Mouse (Mus musculus) CH12.LX (cell line): ENCODE results near the gene Fbxw8. TPM values are rescaled to one million over a fixed set of nuclear protein-coding genes. Genes with fewer than 3 reads are reported as not detected.

Experiments used
- DNase-seq: peaks from one replicate; pipeline ENCODE4 v3.0.0-alpha.2; 2013; ENCODE audit errors: extremely low read depth
- H3K27ac ChIP-seq: 2 replicates; pipeline ENCODE4 v1.5.1; 2012; ENCODE audit warnings: low read depth, mild to moderate bottlenecking, control low read depth, moderate library complexity; ENCODE audit not compliant: insufficient read depth
- H3K27me3 ChIP-seq: replicated peaks from 2 replicates; pipeline ENCODE3; 2012; ENCODE audit warnings: inconsistent platforms
- H3K36me3 ChIP-seq, 2 experiments: replicated peaks in 1 of 2; 2 replicates each; pipeline versions ENCODE3 to v1.6.1; 2012; ENCODE audit warnings: inconsistent platforms in 1 of 2, low read length in 1 of 2, mild to moderate bottlenecking in 1 of 2, mixed read lengths in 1 of 2, moderate library complexity in 1 of 2; ENCODE audit not compliant: control insufficient read depth in 1 of 2, insufficient read depth in 1 of 2
- H3K4me1 ChIP-seq, 2 experiments: 2 replicates each; pipeline ENCODE4 v1.6.1; 2012; ENCODE audit warnings: inconsistent platforms in 1 of 2, moderate library complexity in 1 of 2; ENCODE audit not compliant: insufficient read depth in 2 of 2, control insufficient read depth in 1 of 2
- H3K4me2 ChIP-seq: 2 replicates; pipeline ENCODE4 v1.6.1; 2012; ENCODE audit warnings: low read depth, mild to moderate bottlenecking, control low read depth; ENCODE audit not compliant: poor library complexity, insufficient read depth, severe bottlenecking
- H3K4me3 ChIP-seq, 3 experiments: fragments of 150-350 bp in 1 of 3; sonication (generic) in 1 of 3; replicated peaks in 1 of 3; 2 replicates each; pipeline versions ENCODE3 to v1.5.1; 2011 to 2012; ENCODE audit warnings: low read depth in 2 of 3, low read length in 2 of 3, mild to moderate bottlenecking in 2 of 3, moderate library complexity in 2 of 3, control low read depth in 1 of 3, improper control_type of control experiment in 1 of 3, inconsistent platforms in 1 of 3, mixed read lengths in 1 of 3; ENCODE audit not compliant: poor library complexity in 1 of 3
- H3K79me2 ChIP-seq: replicated peaks from 2 replicates; pipeline ENCODE4 v1.6.1; 2012; ENCODE audit warnings: mild to moderate bottlenecking, moderate library complexity; ENCODE audit not compliant: control insufficient read depth, poor library complexity, insufficient read depth, severe bottlenecking; ENCODE audit errors: extremely low read depth
- H3K9ac ChIP-seq: 2 replicates; pipeline ENCODE4 v1.6.1; 2012; ENCODE audit warnings: low read depth, mild to moderate bottlenecking, control low read depth, moderate library complexity; ENCODE audit not compliant: insufficient read depth
- H3K9me3 ChIP-seq: replicated peaks from 2 replicates; pipeline ENCODE3; 2012; ENCODE audit warnings: low read length, inconsistent platforms, mixed read lengths
- CHD2 ChIP-seq: IDR thresholded peaks from 2 replicates; pipeline ENCODE4 v1.6.1; 2011; ENCODE audit warnings: low read length, improper control_type of control experiment
- CTCF ChIP-seq, 2 experiments: IDR thresholded peaks in 1 of 2; conservative IDR thresholded peaks in 1 of 2; 2 replicates each; pipeline ENCODE4 v1.5.1; 2011 to 2012; ENCODE audit warnings: low read depth in 2 of 2, low read length in 2 of 2, improper control_type of control experiment in 1 of 2, inconsistent platforms in 1 of 2, mild to moderate bottlenecking in 1 of 2, moderate library complexity in 1 of 2
- EP300 ChIP-seq: IDR thresholded peaks from 2 replicates; pipeline ENCODE4 v1.6.1; 2011; ENCODE audit warnings: low read length, improper control_type of control experiment
- ETS1 ChIP-seq: conservative IDR thresholded peaks from 2 replicates; pipeline ENCODE4 v1.6.1; 2012; ENCODE audit warnings: low read depth, mild to moderate bottlenecking, inconsistent platforms, low read length, improper control_type of control experiment, moderate library complexity
- IRF4 ChIP-seq: IDR thresholded peaks from 2 replicates; pipeline ENCODE4 v1.6.1; 2014; ENCODE audit warnings: low read depth, mild to moderate bottlenecking, inconsistent platforms, low read length, improper control_type of control experiment
- JUND ChIP-seq: conservative IDR thresholded peaks from 2 replicates; pipeline ENCODE4 v1.6.1; 2011; ENCODE audit warnings: low read depth, low read length, improper control_type of control experiment
- KAT2A ChIP-seq: IDR thresholded peaks from 2 replicates; pipeline ENCODE4 v1.6.1; 2012; ENCODE audit warnings: low read length, improper control_type of control experiment, inconsistent platforms; ENCODE audit not compliant: insufficient replicate concordance
- MAX ChIP-seq: IDR thresholded peaks from 2 replicates; pipeline ENCODE4 v1.6.1; 2011; ENCODE audit warnings: low read length, improper control_type of control experiment
- MEF2A ChIP-seq: IDR thresholded peaks from 2 replicates; pipeline ENCODE4 v1.6.1; 2014; ENCODE audit warnings: low read depth, mild to moderate bottlenecking, inconsistent platforms, low read length, improper control_type of control experiment, borderline replicate concordance
- MYC ChIP-seq: IDR thresholded peaks from 2 replicates; pipeline ENCODE4 v1.6.1; 2011; ENCODE audit warnings: low read depth, mild to moderate bottlenecking, improper control_type of control experiment, low read length
- POLR2A ChIP-seq: IDR thresholded peaks from 2 replicates; pipeline ENCODE4 v1.6.1; 2011; ENCODE audit warnings: low read depth, mild to moderate bottlenecking, improper control_type of control experiment, low read length
- POLR2AphosphoS2 ChIP-seq: IDR thresholded peaks from 2 replicates; pipeline ENCODE4 v1.6.1; 2011; ENCODE audit warnings: low read depth, low read length, improper control_type of control experiment
- TBP ChIP-seq: conservative IDR thresholded peaks from 2 replicates; pipeline ENCODE4 v1.6.1; 2011; ENCODE audit warnings: low read depth, low read length, improper control_type of control experiment
- TCF12 ChIP-seq: IDR thresholded peaks from 2 replicates; pipeline ENCODE4 v1.6.1; 2014; ENCODE audit warnings: low read depth, mild to moderate bottlenecking, inconsistent platforms, low read length, improper control_type of control experiment
- USF1 ChIP-seq: IDR thresholded peaks from 2 replicates; pipeline ENCODE4 v1.6.1; 2014; ENCODE audit warnings: low read depth, mild to moderate bottlenecking, inconsistent platforms, low read length, improper control_type of control experiment
- ZKSCAN1 ChIP-seq: IDR thresholded peaks from 2 replicates; pipeline ENCODE4 v1.6.1; 2012; ENCODE audit warnings: low read depth, inconsistent platforms, low read length, improper control_type of control experiment, borderline replicate concordance
- ZNF384 ChIP-seq: IDR thresholded peaks from 2 replicates; pipeline ENCODE4 v1.6.1; 2012; ENCODE audit warnings: low read depth, low read length, improper control_type of control experiment, inconsistent platforms
- dilution Hi-C: fragments of 300-500 bp; cut with MboI; formaldehyde crosslinking; loops from 2 replicates; pipeline ENCODE4 v1.14.3; 2020; ENCODE audit warnings: low sequenced_read_pairs; ENCODE audit not compliant: extremely low pct_unique_long_range_greater_than_20kb, extremely low pct_ligation_motif_present
- in situ Hi-C: fragments of 300-500 bp; cut with MboI; formaldehyde crosslinking; loops from 3 replicates; pipeline ENCODE4 v1.14.3; 2019; ENCODE audit warnings: low sequenced_read_pairs, low pct_ligation_motif_present, low pct_unique_long_range_greater_than_20kb, mixed read lengths
- polyA plus RNA-seq: library from polyadenylated mRNA; unstranded; fragments of >175 nt; gene quantifications from 2 replicates; pipeline ENCODE4 v1.2.1, GENCODE M21; 2012; ENCODE audit warnings: low read depth; ENCODE audit not compliant: insufficient read length
- total RNA-seq, 2 experiments: library from RNA; depleted of rRNA; stranded (reverse); fragments of 300-350 nt in 1 of 2; fragments of >200 nt in 1 of 2; gene quantifications; 2 replicates each; pipeline ENCODE4 v1.2.3; 2012 to 2014

Fbxw8 gene
- total and polyA plus RNA-seq, 3 experiments = 41.7 to 50.9 (median 47.3) TPM

DNA sequence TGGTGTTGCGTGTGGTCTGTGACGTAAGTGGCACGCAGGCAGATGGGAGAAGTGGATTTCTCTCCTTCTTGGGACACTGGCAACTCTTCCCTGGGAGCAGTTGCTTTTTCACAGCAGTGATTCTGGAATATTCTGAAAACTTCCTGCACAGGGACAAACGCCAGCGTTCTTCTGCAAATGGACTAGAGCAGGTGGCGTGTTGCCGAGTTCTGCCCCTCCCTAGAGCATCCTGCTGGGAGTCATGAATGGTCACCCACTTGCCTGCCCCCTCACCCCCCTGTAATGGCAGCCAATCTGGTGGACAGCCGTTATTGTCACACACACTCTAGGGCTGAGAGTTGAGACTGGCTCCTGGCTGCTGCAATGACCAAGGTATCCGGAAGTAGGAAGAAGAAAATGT, 95.6 kb downstream of the Fbxw8 start:
- dilution Hi-C loops = no loop called here
- no peak for DNase-seq
- no peak overlapping the region for H3K4me2 ChIP-seq
- H3K9ac ChIP-seq = no peak overlapping the region
- TF ChIP-seq MYC = no peak
- TF ChIP-seq ZKSCAN1 = no peak
- no peak for TF ChIP-seq KAT2A
- TF ChIP-seq MEF2A = no peak
- TF ChIP-seq ZNF384 = no peak
- TF ChIP-seq IRF4 = no peak
- TF ChIP-seq MAX = no peak
- no peak for TF ChIP-seq CTCF (conservative IDR thresholded peaks at IDR 0.05 in 1 of 2, IDR thresholded peaks at IDR 0.05 in 1 of 2; ENCODE audit: low read depth in 2 of 2, low read length in 2 of 2)
- no peak for TF ChIP-seq TCF12
- TF ChIP-seq CHD2 = no peak
- TF ChIP-seq POLR2AphosphoS2 = no peak
- no peak for TF ChIP-seq JUND
- TF ChIP-seq TBP = no peak
- TF ChIP-seq ETS1 = no peak
- no peak for TF ChIP-seq EP300
- no peak for TF ChIP-seq POLR2A
- TF ChIP-seq, all 38 proteins: peak for 0
- no peaks in the 10 kb centered on the region for H3K9me3 ChIP-seq
- H3K4me1 ChIP-seq = no peaks in the 10 kb centered on the region; a peak in 1 of 4 replicates
- no peak overlapping the region for H3K4me3 ChIP-seq
- peaks cover 4 to 36% of the 10 kb centered on the region in 2 experiments for H3K36me3 ChIP-seq
- in situ Hi-C loops = no loop called here
- H3K79me2 ChIP-seq = no peaks in the 10 kb centered on the region
- no peak overlapping the region for H3K27ac ChIP-seq
- no peaks in the 10 kb centered on the region for H3K27me3 ChIP-seq

DNA sequence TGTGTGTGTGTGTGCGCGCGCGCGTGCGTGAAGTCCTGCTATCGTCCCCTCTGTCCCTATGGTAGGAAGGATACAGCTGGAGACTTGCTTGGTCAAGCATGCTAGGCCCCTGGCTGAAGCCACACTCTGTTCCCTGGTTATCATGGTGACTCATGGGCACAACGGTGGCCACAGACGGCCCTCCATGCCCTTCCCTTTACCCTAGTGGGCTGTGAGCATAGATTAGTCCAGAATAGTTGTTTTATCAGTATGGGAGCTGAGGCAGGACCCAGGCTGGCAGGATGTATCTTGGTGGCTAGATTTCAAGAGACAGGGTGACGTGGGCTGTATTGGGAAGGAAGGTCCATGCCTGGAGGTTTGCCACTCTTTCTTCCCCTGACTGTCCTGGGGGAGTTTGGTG, 96.4 kb downstream of the Fbxw8 start:
- TF ChIP-seq USF1 = no peak
- TF ChIP-seq POLR2A = no peak
- TF ChIP-seq TCF12 = no peak
- no peak for DNase-seq
- dilution Hi-C loops (no loop called here), in situ Hi-C loops (no loop called here)
- H3K9ac ChIP-seq = no peak overlapping the region
- peaks cover 4 to 29% of the 10 kb centered on the region in 2 experiments for H3K36me3 ChIP-seq
- H3K79me2 ChIP-seq = no peaks in the 10 kb centered on the region
- no peak overlapping the region for H3K27ac ChIP-seq
- no peaks in the 10 kb centered on the region for H3K27me3 ChIP-seq
- H3K9me3 ChIP-seq = no peaks in the 10 kb centered on the region
- peaks cover 0 to 3% of the 10 kb centered on the region in 2 experiments; a peak in 2 of 4 replicates for H3K4me1 ChIP-seq
- no peak overlapping the region for H3K4me3 ChIP-seq
- H3K4me2 ChIP-seq = no peak overlapping the region
